Mouse (Mus musculus): Measurements from ENCODE around the gene Car2.

Gene Car2

DNA sequence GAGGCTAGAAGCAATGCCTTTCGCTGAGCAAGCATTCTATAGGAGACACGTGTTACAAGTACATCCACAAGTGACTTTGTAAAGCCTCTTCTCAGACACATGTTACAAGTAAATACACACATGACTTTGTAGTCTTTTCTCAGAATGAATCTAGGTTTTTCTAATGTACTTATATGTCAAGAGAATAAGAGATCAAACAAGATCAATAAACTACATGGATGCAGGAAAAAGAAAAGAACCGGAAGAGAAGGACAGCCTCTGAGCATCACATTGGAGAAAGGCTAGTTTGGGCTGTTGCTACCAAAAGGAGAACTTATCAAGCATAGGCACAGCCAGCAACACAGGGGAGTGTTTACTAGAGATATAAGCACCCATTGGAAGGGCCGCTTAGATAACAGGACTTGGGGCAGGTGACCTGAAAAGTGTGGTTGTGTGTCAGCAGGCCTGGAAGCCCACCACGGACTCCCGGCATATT is 7.3 kb upstream of the Car2 start:
- DNase-seq (ENCODE audit: low read depth, low spot score): no peak

- no peak for DNase-seq (ENCODE audit: low read depth, low spot score)
Measured at GRCm38 (mm10) chr3:14879293-14879692, 6.8 kb upstream of the Car2 start.

DNA sequence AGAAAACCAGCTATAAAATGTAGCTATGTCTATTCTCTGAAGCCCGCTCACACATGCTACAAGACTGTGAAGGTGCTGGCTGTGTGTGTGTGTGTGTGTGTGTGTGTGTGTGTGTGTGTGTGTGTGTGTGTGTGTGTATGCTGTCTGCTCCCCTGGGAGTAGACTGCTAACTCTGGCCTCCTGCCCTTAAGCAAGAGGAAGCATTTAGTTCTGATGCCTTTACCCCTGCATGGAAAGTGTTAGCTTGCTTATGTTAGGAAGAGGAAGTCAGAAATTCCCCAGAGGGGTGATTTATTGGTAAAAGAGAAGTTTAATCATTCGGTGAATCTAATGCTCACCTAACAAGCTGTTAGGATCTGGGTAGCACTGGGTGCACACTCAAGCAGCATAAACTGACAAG is 5.8 kb upstream of the Car2 start:
- DNase-seq (ENCODE audit: low read depth, low spot score): no peak

DNA sequence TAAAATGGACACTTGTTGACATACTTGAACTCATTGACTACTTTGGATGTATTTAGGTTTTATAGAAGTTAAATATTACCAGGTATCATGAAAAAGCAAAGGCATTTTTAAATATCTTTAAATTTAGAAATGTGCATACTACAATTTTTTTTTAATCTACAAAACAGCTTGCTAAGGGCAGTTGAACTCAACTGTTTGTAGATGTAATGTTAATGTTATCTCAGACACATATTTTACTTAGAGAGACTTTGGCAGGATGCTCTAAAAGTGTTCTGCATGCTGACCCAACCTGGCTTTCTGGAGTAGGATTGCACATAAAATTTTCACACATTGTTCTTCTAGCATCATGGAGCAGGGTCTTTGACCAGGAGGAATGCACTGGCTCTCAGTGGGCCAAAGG is 4.1 kb upstream of the Car2 start:
- DNase-seq (ENCODE audit: low read depth, low spot score): no peak

GRCm38 (mm10) chr3:14882756-14883155 is 3.3 kb upstream of the Car2 start:
- no peak for DNase-seq (ENCODE audit: low read depth, low spot score)

DNA sequence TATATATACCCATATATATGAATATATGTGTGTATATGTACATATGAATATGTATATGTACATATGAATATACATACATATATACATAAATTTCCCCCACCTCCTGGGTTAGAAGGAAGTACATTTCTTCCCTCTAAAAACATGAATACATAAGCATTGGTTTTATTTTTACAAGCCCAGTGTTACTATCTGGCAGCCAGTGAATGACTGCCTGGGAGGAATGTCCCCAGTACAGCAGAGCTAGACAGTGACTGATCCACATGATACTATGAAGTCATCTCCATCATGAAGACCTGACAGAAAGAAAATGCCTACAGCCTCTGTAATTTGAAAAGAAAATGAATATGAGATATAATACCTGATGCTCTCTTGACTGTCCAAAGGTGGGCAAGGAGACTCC is 1.2 kb upstream of the Car2 start:
- no peak for DNase-seq (ENCODE audit: low read depth, low spot score)

GRCm38 (mm10) chr3:14887134-14887666 is 1.1 kb downstream of the Car2 start:
- DNase-seq (ENCODE audit: low read depth, low spot score): no peak

DNA sequence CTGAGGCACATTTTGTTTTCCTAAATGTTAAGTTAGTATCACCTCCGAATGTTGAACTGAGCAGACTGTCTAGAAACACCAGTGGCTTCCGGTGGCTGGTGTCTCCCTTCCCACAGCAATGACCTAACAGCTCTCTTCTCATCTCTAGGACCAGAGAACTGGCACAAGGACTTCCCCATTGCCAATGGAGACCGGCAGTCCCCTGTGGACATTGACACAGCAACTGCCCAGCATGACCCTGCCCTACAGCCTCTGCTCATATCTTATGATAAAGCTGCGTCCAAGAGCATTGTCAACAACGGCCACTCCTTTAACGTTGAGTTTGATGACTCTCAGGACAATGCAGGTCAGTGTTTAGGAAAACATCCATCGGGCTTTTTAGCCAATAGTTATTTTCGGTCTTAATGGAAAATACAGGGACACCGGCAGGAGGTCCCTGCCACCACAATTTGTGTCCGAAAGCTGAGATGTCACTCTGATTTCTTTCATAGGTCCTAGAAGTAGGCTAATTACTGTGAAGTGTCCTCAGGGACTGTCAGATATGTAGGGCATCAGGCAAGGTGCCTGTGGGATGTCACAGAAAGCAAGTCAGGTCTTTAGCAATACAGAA is 1.7 kb downstream of the Car2 start:
- no peak for DNase-seq (ENCODE audit: low read depth, low spot score)

- DNase-seq (ENCODE audit: low read depth, low spot score): no peak
Measured at GRCm38 (mm10) chr3:14888549-14888948, 2.5 kb downstream of the Car2 start.

- DNase-seq (ENCODE audit: low read depth, low spot score): no peak
Measured at GRCm38 (mm10) chr3:14889085-14889484, 3.0 kb downstream of the Car2 start.

DNA sequence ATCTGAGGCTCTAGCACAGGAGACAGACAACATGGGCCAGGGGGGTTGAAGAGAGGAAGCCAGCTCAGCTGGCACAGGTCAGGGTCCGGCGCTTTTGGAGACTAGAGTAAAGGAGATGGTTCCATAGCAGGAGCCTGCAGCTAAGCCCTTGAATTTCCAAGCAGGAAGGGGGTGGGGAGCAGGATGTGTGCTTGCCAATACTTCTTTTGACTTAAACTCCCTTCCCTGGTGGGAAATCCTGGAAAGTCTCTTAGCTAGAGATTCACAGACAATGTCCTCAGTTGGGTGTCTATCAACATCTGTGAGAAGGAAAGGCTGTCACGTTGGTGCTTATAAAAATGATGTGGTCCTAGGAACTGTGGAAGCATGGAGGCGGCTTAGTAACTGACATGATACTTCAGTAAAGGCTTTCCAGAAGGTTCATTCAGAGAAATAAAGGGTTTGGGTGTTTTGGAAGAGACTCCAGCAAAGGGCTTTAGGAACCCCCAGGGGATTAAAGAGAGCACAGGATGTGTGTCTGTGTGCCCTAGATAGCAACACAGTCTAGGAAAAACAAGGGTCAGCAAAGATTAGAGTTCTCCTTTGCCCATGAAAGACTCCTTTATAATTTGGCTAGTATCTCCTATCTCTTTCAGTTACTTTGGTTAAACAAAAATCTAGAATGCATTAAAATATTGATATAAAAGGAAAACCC is 3.8 kb downstream of the Car2 start:
- no peak for DNase-seq (ENCODE audit: low read depth, low spot score)

DNA sequence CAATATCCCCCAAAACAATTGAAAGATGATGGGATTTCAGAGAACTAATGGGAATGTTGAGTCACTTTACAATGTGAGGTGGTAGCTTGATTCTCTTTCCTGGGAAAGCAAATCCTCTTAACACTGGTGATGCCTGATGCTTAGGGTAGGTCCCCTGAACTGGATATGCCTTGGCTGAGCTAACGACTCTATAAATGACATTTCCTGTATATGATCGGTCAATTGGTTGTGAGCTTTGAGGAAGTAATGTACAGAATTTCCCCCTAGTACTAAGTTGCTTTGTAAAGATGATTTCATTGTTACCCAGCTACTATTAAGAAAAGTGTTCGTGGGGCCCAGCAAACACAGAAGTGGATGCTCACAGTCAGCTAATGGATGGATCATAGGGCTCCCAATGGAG is 6.9 kb downstream of the Car2 start:
- DNase-seq (ENCODE audit: low read depth, low spot score): no peak

DNA sequence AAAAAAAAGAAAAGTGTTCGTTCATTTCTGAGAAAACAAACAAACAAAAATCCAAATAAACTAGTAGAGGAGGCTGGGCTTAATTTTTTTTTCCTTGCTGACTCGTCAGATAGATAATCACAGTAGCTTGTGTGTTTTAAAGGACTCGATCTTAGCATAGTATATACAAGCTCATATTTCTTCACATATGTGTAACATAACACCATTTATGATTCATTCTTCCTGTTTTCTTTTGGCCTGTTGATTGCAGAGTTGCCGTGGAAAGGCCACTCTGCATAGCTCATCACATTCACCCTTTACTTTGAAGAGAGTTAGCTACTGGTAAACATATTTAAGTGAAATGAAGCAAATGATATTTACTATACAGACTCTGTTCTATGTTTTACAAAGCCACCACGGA is 7.6 kb downstream of the Car2 start:
- DNase-seq (ENCODE audit: low read depth, low spot score): no peak

- DNase-seq (ENCODE audit: low read depth, low spot score): no peak
Measured at GRCm38 (mm10) chr3:14895333-14895732, 9.3 kb downstream of the Car2 start.

- DNase-seq (ENCODE audit: low read depth, low spot score): no peak
Measured at GRCm38 (mm10) chr3:14897770-14898169, 11.7 kb downstream of the Car2 start.

- DNase-seq (ENCODE audit: low read depth, low spot score): no peak
Measured at GRCm38 (mm10) chr3:14903380-14903779, 17.3 kb downstream of the Car2 start.

DNA sequence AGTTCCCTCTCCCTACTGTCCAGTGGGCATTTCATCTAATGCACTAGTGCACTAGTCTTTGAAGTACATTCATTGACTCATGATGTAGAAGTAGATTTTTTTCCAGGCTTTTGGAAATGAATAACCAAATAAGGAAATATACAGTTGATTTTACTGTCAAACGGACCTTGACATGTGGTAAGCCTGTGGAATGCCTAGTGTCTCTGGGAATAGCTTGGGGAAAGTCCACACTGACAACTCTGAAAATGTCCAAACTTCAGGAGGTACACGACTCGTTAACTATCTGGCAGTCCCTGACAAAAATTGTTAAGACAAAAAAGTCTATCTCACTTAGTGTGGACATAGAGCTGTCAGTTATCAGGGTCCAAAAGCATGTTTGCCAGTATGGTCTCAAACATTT is 18.1 kb downstream of the Car2 start:
- DNase-seq (ENCODE audit: low read depth, low spot score): no peak

- DNase-seq (ENCODE audit: low read depth, low spot score): no peak
Measured at GRCm38 (mm10) chr3:14907271-14907670, 21.2 kb downstream of the Car2 start.

- DNase-seq (ENCODE audit: low read depth, low spot score): no peak
Measured at GRCm38 (mm10) chr3:14911992-14912582, 26.0 kb downstream of the Car2 start.

- no peak for DNase-seq (ENCODE audit: low read depth, low spot score)
Measured at GRCm38 (mm10) chr3:14913774-14914173, 27.7 kb downstream of the Car2 start.

- DNase-seq (ENCODE audit: low read depth, low spot score): no peak
Measured at GRCm38 (mm10) chr3:14915355-14915754, 29.3 kb downstream of the Car2 start.

- no peak for DNase-seq (ENCODE audit: low read depth, low spot score)
Measured at GRCm38 (mm10) chr3:14917261-14917660, 31.2 kb downstream of the Car2 start.

- no peak for DNase-seq (ENCODE audit: low read depth, low spot score)
Measured at GRCm38 (mm10) chr3:14944706-14945105, 58.6 kb downstream of the Car2 start.
